Mouse (Mus musculus): ENCODE results near the gene Slc16a4. TPM values are rescaled to one million over a fixed set of nuclear protein-coding genes. Genes with fewer than 3 reads are reported as not detected.

The Slc16a4 gene
- polyA plus RNA-seq, 1 experiment = 0.20 TPM

GRCm38 (mm10) chr3:107330503-107331424, 39.7 kb downstream of the Slc16a4 start:
- Histone ChIP-seq H3ac (ENCODE audit: control insufficient read depth, insufficient read length, low read depth) (peak overlapping the region; percentile 94), H3K36me3 (ENCODE audit: control insufficient read depth, insufficient read depth) (peaks cover 58% of the 10 kb centered on the region), H3K79me2 (ENCODE audit: control insufficient read depth, insufficient read depth) (peaks cover 71% of the 10 kb centered on the region), H3K79me3 (ENCODE audit: low read depth) (peaks cover 66% of the 10 kb centered on the region), H3K4me3 (ENCODE audit: insufficient read depth, poor library complexity, severe bottlenecking) (peak overlapping the region; percentile 89), H3K27me3 (ENCODE audit: control insufficient read depth, insufficient read depth, insufficient read length) (no peaks in the 10 kb centered on the region)
- no peak for TF ChIP-seq MYOD1 (IDR thresholded peaks at IDR 0.05; ENCODE audit: control insufficient read depth, insufficient read length, low read depth)
- TF ChIP-seq CTCF (IDR thresholded peaks at IDR 0.05; ENCODE audit: control insufficient read depth, insufficient read depth, insufficient read length) = no peak
- no peak for TF ChIP-seq FOSL1 (IDR thresholded peaks at IDR 0.05; ENCODE audit: insufficient read depth, low read length, poor library complexity, severe bottlenecking)
- TF ChIP-seq MAX (IDR thresholded peaks at IDR 0.05) = no peak
- no peak for TF ChIP-seq CEBPB (IDR thresholded peaks at IDR 0.05; ENCODE audit: low read depth)
- no peak for TF ChIP-seq MYOG (IDR thresholded peaks at IDR 0.05; ENCODE audit: control insufficient read depth, extremely low read depth, insufficient read length)
- TF ChIP-seq USF1 (IDR thresholded peaks at IDR 0.05; ENCODE audit: low read depth) = no peak

- Histone ChIP-seq H3K27me3 (ENCODE audit: control insufficient read depth, insufficient read depth, insufficient read length) (no peaks in the 10 kb centered on the region), H3K36me3 (ENCODE audit: control insufficient read depth, insufficient read depth) (peaks cover 49% of the 10 kb centered on the region), H3K79me3 (ENCODE audit: low read depth) (peaks cover 57% of the 10 kb centered on the region), H3K79me2 (ENCODE audit: control insufficient read depth, insufficient read depth) (peaks cover 62% of the 10 kb centered on the region), H3ac (ENCODE audit: control insufficient read depth, insufficient read length, low read depth) (peak overlapping the region; percentile 94), H3K4me3 (ENCODE audit: insufficient read depth, poor library complexity, severe bottlenecking) (peak overlapping the region; percentile 89)
- no peak for TF ChIP-seq MYOG (IDR thresholded peaks at IDR 0.05; ENCODE audit: control insufficient read depth, extremely low read depth, insufficient read length)
- no peak for TF ChIP-seq CTCF (IDR thresholded peaks at IDR 0.05; ENCODE audit: control insufficient read depth, insufficient read depth, insufficient read length)
- TF ChIP-seq MYOD1 (IDR thresholded peaks at IDR 0.05; ENCODE audit: control insufficient read depth, insufficient read length, low read depth) = no peak
- TF ChIP-seq FOSL1 (IDR thresholded peaks at IDR 0.05; ENCODE audit: insufficient read depth, low read length, poor library complexity, severe bottlenecking) = no peak
- TF ChIP-seq MAX (IDR thresholded peaks at IDR 0.05) = no peak
- TF ChIP-seq USF1 (IDR thresholded peaks at IDR 0.05; ENCODE audit: low read depth) = no peak
- TF ChIP-seq CEBPB (IDR thresholded peaks at IDR 0.05; ENCODE audit: low read depth) = no peak
These were observed 40.7 kb downstream of the Slc16a4 start for GRCm38 (mm10) chr3:107331746-107332126.

- H3K4me3 ChIP-seq (ENCODE audit: insufficient read depth, poor library complexity, severe bottlenecking) = peak overlapping the region; percentile 89
- no peaks in the 10 kb centered on the region for H3K27me3 ChIP-seq (ENCODE audit: control insufficient read depth, insufficient read depth, insufficient read length)
- peaks cover 43% of the 10 kb centered on the region for H3K36me3 ChIP-seq (ENCODE audit: control insufficient read depth, insufficient read depth)
- peaks cover 56% of the 10 kb centered on the region for H3K79me2 ChIP-seq (ENCODE audit: control insufficient read depth, insufficient read depth)
- peaks cover 50% of the 10 kb centered on the region for H3K79me3 ChIP-seq (ENCODE audit: low read depth)
- peak overlapping the region; percentile 94 for H3ac ChIP-seq (ENCODE audit: control insufficient read depth, insufficient read length, low read depth)
- TF ChIP-seq FOSL1 (IDR thresholded peaks at IDR 0.05; ENCODE audit: insufficient read depth, low read length, poor library complexity, severe bottlenecking) (no peak), USF1 (IDR thresholded peaks at IDR 0.05; ENCODE audit: low read depth) (no peak), CEBPB (IDR thresholded peaks at IDR 0.05; ENCODE audit: low read depth) (no peak), MAX (IDR thresholded peaks at IDR 0.05) (no peak), MYOD1 (IDR thresholded peaks at IDR 0.05; ENCODE audit: control insufficient read depth, insufficient read length, low read depth) (no peak), MYOG (IDR thresholded peaks at IDR 0.05; ENCODE audit: control insufficient read depth, extremely low read depth, insufficient read length) (no peak), CTCF (IDR thresholded peaks at IDR 0.05; ENCODE audit: control insufficient read depth, insufficient read depth, insufficient read length) (no peak)
These were observed 41.3 kb downstream of the Slc16a4 start for GRCm38 (mm10) chr3:107332127-107332959.

- Histone ChIP-seq H3K27me3 (ENCODE audit: control insufficient read depth, insufficient read depth, insufficient read length) (no peaks in the 10 kb centered on the region), H3K36me3 (ENCODE audit: control insufficient read depth, insufficient read depth) (peaks cover 40% of the 10 kb centered on the region), H3K4me3 (ENCODE audit: insufficient read depth, poor library complexity, severe bottlenecking) (peak overlapping the region; percentile 89), H3ac (ENCODE audit: control insufficient read depth, insufficient read length, low read depth) (peak overlapping the region; percentile 94), H3K79me2 (ENCODE audit: control insufficient read depth, insufficient read depth) (peaks cover 49% of the 10 kb centered on the region), H3K79me3 (ENCODE audit: low read depth) (peaks cover 45% of the 10 kb centered on the region)
- TF ChIP-seq USF1 (IDR thresholded peaks at IDR 0.05; ENCODE audit: low read depth) (peak; percentile 98), FOSL1 (IDR thresholded peaks at IDR 0.05; ENCODE audit: insufficient read depth, low read length, poor library complexity, severe bottlenecking) (no peak)
These were observed 41.9 kb downstream of the Slc16a4 start for GRCm38 (mm10) chr3:107332960-107333380.

GRCm38 (mm10) chr3:107333381-107334201, 42.6 kb downstream of the Slc16a4 start, which contains the start of gene Rbm15:
TSS of gene Rbm15 (minus strand) at chr3:107333673.
- H3K4me3 ChIP-seq (ENCODE audit: insufficient read depth, poor library complexity, severe bottlenecking) = peak within 1 kb of the TSS; percentile 89
- TF ChIP-seq CEBPB (IDR thresholded peaks at IDR 0.05; ENCODE audit: low read depth) (no peak), MYOD1 (IDR thresholded peaks at IDR 0.05; ENCODE audit: control insufficient read depth, insufficient read length, low read depth) (no peak), MAX (IDR thresholded peaks at IDR 0.05) (peak; percentile 65)
- H3K79me3 ChIP-seq (ENCODE audit: low read depth) = peaks cover 39% of the 10 kb centered on the region
- H3ac ChIP-seq (ENCODE audit: control insufficient read depth, insufficient read length, low read depth) = peak within 1 kb of the TSS; percentile 94
- no peaks in the 10 kb centered on the region for H3K27me3 ChIP-seq (ENCODE audit: control insufficient read depth, insufficient read depth, insufficient read length)
- peaks cover 43% of the 10 kb centered on the region for H3K79me2 ChIP-seq (ENCODE audit: control insufficient read depth, insufficient read depth)
- peaks cover 33% of the 10 kb centered on the region for H3K36me3 ChIP-seq (ENCODE audit: control insufficient read depth, insufficient read depth)
